Mouse (Mus musculus): ENCODE measurements around the gene 1190002N15Rik.

- no peak for TF ChIP-seq CTCF (IDR thresholded peaks at IDR 0.05; ENCODE audit: low read depth)
- no peak for TF ChIP-seq EP300 (optimal IDR thresholded peaks at IDR 0.05)
These were observed 42.3 kb upstream of the 1190002N15Rik start for GRCm38 (mm10) chr9:94580071-94580737.

All from stomach, postnatal 0 days (tissue).